Mouse (Mus musculus) small intestine, adult 2 months (tissue): Measurements from ENCODE around the gene Zfp93.

Source experiments
- CTCF ChIP-seq: fragments of 200-500 bp; IDR thresholded peaks from 2 replicates; pipeline ENCODE4 v1.5.1; 2012; ENCODE audit warnings: low read depth, mild to moderate bottlenecking, control low read depth, inconsistent platforms, low read length, moderate library complexity, mixed read lengths; ENCODE audit not compliant: insufficient replicate concordance, insufficient read length; ENCODE audit errors: extremely low read depth
- POLR2A ChIP-seq: fragments of 200-500 bp; IDR thresholded peaks from 2 replicates; pipeline ENCODE4 v1.6.1; 2012; ENCODE audit warnings: low read depth, mild to moderate bottlenecking, control low read depth, inconsistent platforms, low read length, moderate library complexity

DNA sequence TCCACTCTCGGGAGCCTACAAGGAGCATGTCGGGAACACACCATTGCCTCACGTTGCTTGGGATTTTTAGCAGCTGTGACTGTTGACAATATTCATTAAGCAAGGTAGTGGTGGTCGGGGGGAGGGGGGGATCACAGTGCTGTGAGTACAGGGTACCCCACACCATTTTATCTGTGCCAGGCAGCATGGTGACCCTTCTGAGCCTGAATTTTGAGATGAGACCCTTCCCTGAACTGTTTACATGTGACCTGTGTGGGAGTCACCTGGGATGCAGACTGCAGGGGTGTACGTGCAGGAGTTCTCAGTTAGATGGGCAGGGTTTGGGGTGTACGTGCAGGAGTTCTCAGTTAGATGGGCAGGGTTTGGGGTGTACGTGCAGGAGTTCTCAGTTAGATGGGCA, 26.2 kb downstream of the Zfp93 start:
- TF ChIP-seq CTCF (no peak), POLR2A (no peak)
